Mouse (Mus musculus) hindbrain, embryonic 15.5 days (tissue): ENCODE measurements around the gene Kyat3. TPM values are rescaled to one million over a fixed set of nuclear protein-coding genes. Genes with fewer than 3 reads are reported as not detected.
"Not testable (repeated sequence)": the region's sequence is repeated elsewhere in the genome, so short reads cannot be mapped to it uniquely, and the experiment has no call there.

Source experiments
- ATAC-seq: fragments of 200-750 bp; cut with Nextera tagmentation; 2 replicates; pipeline ENCODE4 v1.8.0; 2017; ENCODE audit warnings: low read depth, moderate number of reproducible peaks, moderate TSS enrichment; ENCODE audit not compliant: low FRiP score
- H3K27ac ChIP-seq: fragments of 300-500 bp; sonication (generic); replicated peaks from 2 replicates; pipeline ENCODE4 v1.5.1; 2015; ENCODE audit warnings: mild to moderate bottlenecking, inconsistent platforms
- H3K27me3 ChIP-seq: fragments of 300-500 bp; sonication (generic); 2 replicates; pipeline ENCODE4 v1.6.1; 2015; ENCODE audit warnings: control low read depth, inconsistent platforms
- H3K36me3 ChIP-seq: fragments of 300-500 bp; sonication (generic); 2 replicates; pipeline ENCODE4 v1.6.1; 2015; ENCODE audit warnings: control low read depth, inconsistent platforms
- H3K4me1 ChIP-seq: fragments of 300-500 bp; sonication (generic); replicated peaks from 2 replicates; pipeline ENCODE4 v1.6.1; 2015; ENCODE audit warnings: control low read depth, inconsistent platforms
- H3K4me2 ChIP-seq: fragments of 300-500 bp; sonication (generic); 2 replicates; pipeline ENCODE4 v1.6.1; 2015; ENCODE audit warnings: moderate library complexity, mild to moderate bottlenecking, inconsistent platforms
- H3K4me3 ChIP-seq: fragments of 300-500 bp; sonication (generic); 2 replicates; pipeline ENCODE4 v1.5.1; 2015; ENCODE audit warnings: mild to moderate bottlenecking, inconsistent platforms
- H3K9ac ChIP-seq: fragments of 300-500 bp; sonication (generic); 2 replicates; pipeline ENCODE4 v1.6.1; 2015; ENCODE audit warnings: inconsistent platforms
- H3K9me3 ChIP-seq: fragments of 300-500 bp; sonication (generic); 2 replicates; pipeline ENCODE4 v1.6.1; 2016; ENCODE audit warnings: control low read depth, inconsistent platforms
- WGBS: fragments of 180-500 bp; shearing (Covaris S2); methylation state at CpG from one replicate; pipeline ENCODE4 v1.1.7; 2015; 5-methylcytosine and 5-hydroxymethylcytosine counted together
- polyA plus RNA-seq: library from polyadenylated mRNA; unstranded; fragments of >200 nt; fragmentation: Nextera tagmentation; extraction: Ambion mirVana; gene quantifications from 2 replicates; pipeline ENCODE4 v1.2.1, GENCODE M21; 2015

Kyat3 gene
- polyA plus RNA-seq, 1 experiment from 2014 or later: 5.4 TPM

DNA sequence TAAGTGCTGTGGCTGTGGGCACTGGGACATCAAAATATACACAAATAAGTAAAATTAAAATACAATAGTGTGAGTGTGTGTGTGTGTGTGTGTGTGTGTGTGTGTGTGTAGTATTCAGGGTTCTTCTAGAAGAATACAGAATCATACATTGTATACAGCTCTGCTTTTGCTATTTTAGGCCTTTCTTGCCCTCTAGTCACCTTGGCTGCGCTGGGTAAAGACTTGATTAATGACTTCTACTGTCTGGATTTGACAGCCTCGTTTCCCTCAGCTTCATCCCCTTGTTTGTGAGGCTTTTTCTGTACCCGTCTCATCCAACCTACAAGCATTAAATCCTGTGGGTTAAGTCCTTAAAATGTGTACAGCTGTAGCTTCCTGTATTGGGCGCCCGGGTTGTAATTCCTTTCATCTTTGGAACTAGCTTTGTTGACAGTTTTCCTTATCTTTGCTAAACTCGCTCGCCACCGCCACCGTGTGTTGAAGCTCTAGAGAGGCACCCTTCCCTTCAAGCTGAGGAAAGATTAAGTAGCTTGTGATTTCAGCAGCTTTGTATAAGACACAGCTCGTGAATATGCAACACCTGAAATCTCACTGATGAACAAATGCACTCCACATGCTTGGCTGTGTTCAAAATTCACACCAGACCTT lies 9.6 kb downstream of the Kyat3 start:
- no peak overlapping the region for H3K4me2 ChIP-seq

DNA sequence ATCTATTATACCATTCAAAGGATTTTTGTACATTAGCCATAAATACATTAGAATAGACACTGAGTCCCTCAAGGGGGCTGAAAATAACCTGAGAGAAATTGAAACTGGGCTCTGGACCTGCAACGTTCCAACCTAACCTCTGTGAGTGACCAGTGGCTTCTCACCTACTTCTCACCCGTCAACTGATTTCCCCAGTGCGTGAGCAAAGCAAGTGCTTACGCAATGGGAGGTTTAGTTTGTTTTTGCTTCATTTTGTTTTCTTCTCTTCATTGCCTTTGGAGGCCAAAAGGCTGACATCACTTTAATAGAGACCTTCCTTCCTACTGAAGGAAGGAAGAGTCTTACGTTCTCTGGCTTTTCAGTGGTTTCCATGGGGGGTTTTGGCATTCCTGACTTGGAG lies 10.5 kb downstream of the Kyat3 start:
- no peak for ATAC-seq
- no peaks in the 10 kb centered on the region for H3K9me3 ChIP-seq
- 95% methylated on average over 5 of the region's 5 CpGs for whole genome bisulfite sequencing
- H3K4me2 ChIP-seq: no peak overlapping the region
- no peaks in the 10 kb centered on the region for H3K27me3 ChIP-seq
- peaks cover 6% of the 10 kb centered on the region for H3K4me1 ChIP-seq
- H3K36me3 ChIP-seq: no peaks in the 10 kb centered on the region
- no peak overlapping the region for H3K9ac ChIP-seq
- no peak overlapping the region for H3K4me3 ChIP-seq
- H3K27ac ChIP-seq: no peak overlapping the region

More for the DNA sequence above, 9.6 kb downstream of the Kyat3 start:
- no peaks in the 10 kb centered on the region for H3K36me3 ChIP-seq
- 27% methylated on average over 10 of the region's 10 CpGs for WGBS
- H3K4me1 ChIP-seq: peaks cover 6% of the 10 kb centered on the region
- no peaks in the 10 kb centered on the region for H3K27me3 ChIP-seq
- no peak overlapping the region for H3K9ac ChIP-seq
- no peak overlapping the region for H3K4me3 ChIP-seq
- peak overlapping the region; percentile 48; the same call in 1 of the 2 replicates for H3K27ac ChIP-seq
- H3K9me3 ChIP-seq: no peaks in the 10 kb centered on the region
- no peak for ATAC-seq

DNA sequence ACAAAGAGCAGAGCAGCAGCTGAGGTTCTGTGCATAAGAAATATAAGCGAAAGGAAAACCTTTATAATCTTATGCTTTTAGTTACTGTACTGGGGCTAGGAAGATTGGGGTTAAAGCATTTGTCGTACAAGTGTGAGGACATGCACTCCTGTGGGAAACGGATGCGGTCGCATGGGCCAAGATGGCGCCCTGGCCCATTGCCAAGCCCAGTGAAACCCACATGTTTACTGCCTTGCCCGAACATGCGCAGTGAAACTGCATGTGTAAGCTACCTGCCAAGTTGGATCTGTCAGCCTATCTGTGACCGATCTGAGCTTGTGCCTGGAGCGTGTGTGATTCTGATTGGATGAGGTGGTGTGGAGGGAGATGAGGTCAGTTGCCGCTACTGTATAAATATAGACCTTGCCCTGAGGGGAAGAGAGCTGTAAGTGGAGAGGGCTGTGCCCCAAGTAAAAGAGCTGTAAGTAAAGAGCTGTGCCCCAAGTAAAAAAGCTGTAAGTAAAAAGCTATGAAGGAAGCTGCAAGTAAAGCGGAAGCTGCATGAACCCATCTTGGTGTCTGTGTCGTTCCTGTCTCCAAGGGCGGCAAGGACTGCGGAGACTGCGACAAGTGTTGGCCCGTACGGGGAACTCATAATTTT lies 11.7 kb downstream of the Kyat3 start:
- ATAC-seq, H3K36me3 ChIP-seq, H3K9me3 ChIP-seq, H3K4me2 ChIP-seq, H3K27me3 ChIP-seq, H3K9ac ChIP-seq, H3K4me1 ChIP-seq, H3K27ac ChIP-seq, H3K4me3 ChIP-seq: not testable (repeated sequence)
- WGBS: 95% methylated on average over 18 of the region's 18 CpGs

DNA sequence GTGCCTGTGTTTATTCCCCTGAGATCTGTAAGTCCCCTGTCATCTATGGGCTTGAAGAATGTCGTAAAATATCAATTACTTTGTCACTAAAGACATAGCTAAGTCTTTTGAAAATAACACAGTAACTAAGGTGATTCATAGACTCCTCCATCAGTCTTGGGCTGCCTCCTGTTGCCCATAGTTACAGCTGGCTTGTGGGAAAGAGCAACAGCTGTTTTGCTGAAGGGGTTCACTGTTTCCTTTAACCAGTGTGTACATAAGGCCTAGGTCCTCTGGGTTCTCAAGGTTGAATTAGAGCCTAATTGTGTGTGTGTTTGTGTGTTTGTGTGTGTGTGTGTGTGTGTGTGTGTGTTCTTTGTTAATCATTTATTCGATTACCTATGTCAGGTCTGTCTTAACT lies 24.6 kb downstream of the Kyat3 start:
- 77% methylated on average over 2 of the region's 2 CpGs for WGBS
- no peaks in the 10 kb centered on the region for H3K36me3 ChIP-seq
- ATAC-seq: 0 out of 2 replicates have a peak, but pooled peaks have one; percentile 34
- no peaks in the 10 kb centered on the region for H3K9me3 ChIP-seq
- H3K27me3 ChIP-seq: no peaks in the 10 kb centered on the region
- no peaks in the 10 kb centered on the region for H3K4me1 ChIP-seq
- no peak overlapping the region for H3K27ac ChIP-seq
- H3K4me2 ChIP-seq: no peak overlapping the region
- no peak overlapping the region for H3K9ac ChIP-seq
- no peak overlapping the region for H3K4me3 ChIP-seq

DNA sequence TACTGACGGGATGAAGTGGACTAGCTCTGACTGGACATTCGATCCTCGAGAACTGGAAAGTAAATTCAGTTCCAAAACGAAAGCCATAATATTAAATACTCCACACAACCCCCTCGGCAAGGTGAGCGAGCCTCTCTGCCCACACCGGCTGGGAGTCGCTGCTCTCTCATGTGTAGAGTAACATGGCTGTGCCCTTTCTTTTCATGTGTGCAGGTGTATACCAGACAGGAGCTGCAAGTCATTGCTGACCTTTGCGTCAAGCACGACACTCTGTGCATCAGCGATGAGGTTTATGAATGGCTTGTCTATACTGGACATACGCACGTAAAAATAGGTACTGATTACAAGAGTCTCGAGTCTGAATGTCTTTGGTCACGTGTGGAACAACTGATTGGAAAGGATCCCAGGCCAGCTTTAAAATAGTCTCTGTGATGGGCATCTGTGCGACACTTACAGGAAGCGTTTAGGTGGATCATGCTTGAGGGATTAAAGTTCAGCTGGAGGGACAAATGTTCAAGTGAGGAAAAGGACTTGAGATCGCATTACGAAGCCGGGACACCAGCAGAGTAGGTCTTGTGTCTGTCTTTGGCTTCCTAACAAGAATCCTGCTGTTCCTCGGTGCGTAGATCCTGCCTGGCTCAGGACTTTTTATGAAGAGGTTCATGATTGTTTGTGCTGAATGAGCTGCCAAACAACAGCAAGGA lies 25.3 kb downstream of the Kyat3 start:
- Histone ChIP-seq H3K36me3 (no peaks in the 10 kb centered on the region), H3K4me2 (no peak overlapping the region), H3K9ac (no peak overlapping the region), H3K4me3 (no peak overlapping the region), H3K27ac (no peak overlapping the region), H3K9me3 (no peaks in the 10 kb centered on the region), H3K4me1 (no peaks in the 10 kb centered on the region), H3K27me3 (no peaks in the 10 kb centered on the region)
- 88% methylated on average over 22 of the region's 22 CpGs for WGBS
- no peak for ATAC-seq

DNA sequence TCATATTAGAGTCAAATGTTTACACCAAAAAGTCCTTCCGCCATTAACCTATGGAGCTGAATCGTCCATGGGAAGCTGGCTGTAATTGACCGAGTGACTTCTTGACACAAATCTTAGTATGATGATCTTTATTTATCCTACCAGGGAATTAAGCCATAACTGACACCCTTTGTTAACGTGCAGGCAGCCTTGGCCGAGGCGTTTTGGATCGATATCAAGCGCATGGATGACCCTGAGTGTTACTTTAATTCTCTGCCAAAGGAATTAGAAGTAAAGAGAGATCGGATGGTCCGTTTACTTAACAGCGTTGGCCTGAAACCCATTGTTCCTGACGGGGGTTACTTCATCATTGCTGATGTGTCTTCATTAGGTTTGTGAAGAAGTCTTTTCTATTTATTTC lies 33.4 kb downstream of the Kyat3 start:
- WGBS: 75% methylated on average over 12 of the region's 12 CpGs

DNA sequence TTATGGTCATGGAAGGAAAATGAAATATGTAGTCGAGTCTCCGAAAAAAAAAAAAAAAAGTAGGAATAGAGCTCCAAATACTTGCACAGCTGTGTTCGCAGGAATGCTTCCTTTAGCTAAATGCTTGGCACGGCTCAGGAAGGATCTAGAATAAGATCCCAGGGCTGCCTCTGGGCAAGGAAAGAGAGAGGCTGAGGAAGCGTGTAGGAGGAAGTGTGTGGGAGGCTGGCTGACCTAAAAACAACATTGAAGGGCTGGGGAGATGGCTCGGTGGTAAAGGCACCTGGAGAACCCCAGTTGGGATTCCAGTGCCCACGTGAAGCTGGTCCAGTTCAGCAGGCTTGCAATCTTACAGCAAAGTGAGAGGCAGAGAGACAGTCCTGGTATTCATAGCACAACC lies 40.0 kb downstream of the Kyat3 start:
- Histone ChIP-seq H3K27ac (no peak overlapping the region), H3K4me3 (no peak overlapping the region), H3K9ac (no peak overlapping the region), H3K4me2 (no peak overlapping the region), H3K9me3 (no peaks in the 10 kb centered on the region), H3K4me1 (no peaks in the 10 kb centered on the region), H3K36me3 (no peaks in the 10 kb centered on the region), H3K27me3 (no peaks in the 10 kb centered on the region)
- ATAC-seq: no peak
- WGBS: 88% methylated on average over 7 of the region's 7 CpGs

More for the DNA sequence above, 33.4 kb downstream of the Kyat3 start:
- no peak overlapping the region for H3K4me2 ChIP-seq
- H3K4me3 ChIP-seq: no peak overlapping the region
- H3K36me3 ChIP-seq: no peaks in the 10 kb centered on the region
- ATAC-seq: no peak
- no peak overlapping the region for H3K9ac ChIP-seq
- no peak overlapping the region for H3K27ac ChIP-seq
- no peaks in the 10 kb centered on the region for H3K27me3 ChIP-seq
- H3K4me1 ChIP-seq: no peaks in the 10 kb centered on the region
- no peaks in the 10 kb centered on the region for H3K9me3 ChIP-seq

DNA sequence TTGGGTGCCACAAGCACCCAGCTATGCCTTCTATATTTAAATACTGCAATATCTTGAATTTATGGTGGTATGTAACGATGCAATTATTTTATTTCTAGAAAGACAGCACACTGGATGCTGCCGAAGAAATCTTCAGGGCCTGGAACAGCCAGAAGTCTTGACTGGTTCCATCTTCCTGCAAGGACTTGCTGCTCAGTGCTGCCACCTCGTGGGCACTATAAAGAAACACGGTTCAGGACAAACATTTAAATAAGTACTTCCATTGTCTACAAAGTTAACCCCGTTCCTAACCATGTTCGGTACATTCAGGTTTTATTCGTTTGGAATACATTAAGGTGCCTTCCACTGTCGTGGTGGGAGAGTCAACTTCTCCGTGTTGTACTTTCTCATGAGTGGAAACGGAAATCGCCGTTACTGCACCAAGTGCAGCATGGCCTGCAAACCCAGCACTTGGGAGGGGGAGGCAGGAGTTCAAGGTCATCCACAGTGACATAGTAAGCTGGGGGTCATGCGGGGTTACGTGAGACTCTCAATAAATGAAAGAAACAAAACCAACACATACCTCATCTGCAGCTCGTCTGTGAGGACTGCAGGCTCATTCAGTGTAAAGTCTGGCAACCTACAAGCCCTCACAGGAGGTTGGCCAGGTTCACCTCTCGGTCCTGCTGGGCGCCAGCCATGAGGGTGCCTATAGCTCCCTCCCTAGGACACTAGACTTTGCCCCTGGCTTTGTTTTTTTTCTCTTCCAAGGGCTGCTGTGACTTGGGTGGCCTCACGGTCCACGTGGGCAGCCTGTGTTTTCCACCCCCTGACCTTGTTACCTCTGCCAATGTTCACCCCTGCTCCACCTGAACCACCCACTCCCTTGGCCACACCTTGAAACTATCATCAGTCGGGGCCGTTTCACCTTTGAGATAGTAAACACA lies 43.4 kb downstream of the Kyat3 start:
- Histone ChIP-seq H3K9me3 (no peaks in the 10 kb centered on the region), H3K4me2 (no peak overlapping the region), H3K4me3 (no peak overlapping the region), H3K9ac (no peak overlapping the region), H3K4me1 (no peaks in the 10 kb centered on the region), H3K27ac (no peak overlapping the region), H3K36me3 (no peaks in the 10 kb centered on the region), H3K27me3 (no peaks in the 10 kb centered on the region)
- peak; percentile 38; the same call in 1 of the 2 replicates for ATAC-seq
- WGBS: 64% methylated on average over 21 of the region's 21 CpGs

DNA sequence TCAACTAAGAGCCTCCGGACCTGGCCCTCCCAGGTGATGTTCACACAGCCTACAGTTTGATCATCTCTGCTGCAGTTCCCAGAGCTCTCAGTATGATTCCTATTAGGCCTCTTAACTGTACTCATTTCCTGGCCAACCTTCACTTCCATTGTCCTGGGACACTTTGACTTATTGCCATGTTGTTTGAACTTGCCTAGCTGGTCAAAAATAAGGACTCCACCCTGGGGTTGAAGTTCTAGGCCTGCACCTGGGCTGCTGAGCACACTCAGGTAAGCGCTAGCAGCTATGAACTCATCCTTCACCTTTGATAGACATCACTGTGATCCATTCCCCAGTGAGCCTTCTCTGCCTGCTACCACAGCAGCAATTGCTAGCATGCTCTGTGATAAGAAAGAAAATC lies 44.2 kb downstream of the Kyat3 start:
- Histone ChIP-seq H3K27me3 (no peaks in the 10 kb centered on the region), H3K4me2 (no peak overlapping the region), H3K4me1 (no peaks in the 10 kb centered on the region), H3K4me3 (no peak overlapping the region), H3K9me3 (no peaks in the 10 kb centered on the region), H3K36me3 (no peaks in the 10 kb centered on the region), H3K27ac (no peak overlapping the region), H3K9ac (no peak overlapping the region)
- WGBS: 96% methylated on average over 2 of the region's 2 CpGs
- ATAC-seq: no peak

DNA sequence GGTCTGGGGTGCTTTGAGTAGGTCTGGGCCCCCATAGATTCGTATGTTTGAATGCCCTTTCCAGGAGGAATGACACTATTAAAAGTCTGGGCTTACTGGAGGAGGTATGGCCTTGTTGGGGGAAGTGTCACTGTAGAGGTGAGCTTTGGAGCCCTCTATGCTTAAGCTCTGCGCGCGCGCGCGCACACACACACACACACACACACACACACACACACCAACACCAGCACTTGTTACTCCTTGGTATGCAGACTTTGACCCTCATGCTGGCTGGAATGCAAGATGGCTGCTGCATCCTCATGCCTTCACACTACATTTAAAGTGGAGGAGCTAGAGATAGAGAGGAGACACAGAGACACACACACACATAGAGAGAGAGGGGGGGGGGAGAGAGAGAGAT lies 46.8 kb downstream of the Kyat3 start:
- no peaks in the 10 kb centered on the region for H3K36me3 ChIP-seq
- 98% methylated on average over 7 of the region's 7 CpGs for WGBS
- no peaks in the 10 kb centered on the region for H3K9me3 ChIP-seq
- no peaks in the 10 kb centered on the region for H3K27me3 ChIP-seq
- H3K4me2 ChIP-seq: no peak overlapping the region
- no peak for ATAC-seq
- H3K9ac ChIP-seq: no peak overlapping the region
- H3K4me3 ChIP-seq: no peak overlapping the region
- no peak overlapping the region for H3K27ac ChIP-seq
- H3K4me1 ChIP-seq: no peaks in the 10 kb centered on the region

DNA sequence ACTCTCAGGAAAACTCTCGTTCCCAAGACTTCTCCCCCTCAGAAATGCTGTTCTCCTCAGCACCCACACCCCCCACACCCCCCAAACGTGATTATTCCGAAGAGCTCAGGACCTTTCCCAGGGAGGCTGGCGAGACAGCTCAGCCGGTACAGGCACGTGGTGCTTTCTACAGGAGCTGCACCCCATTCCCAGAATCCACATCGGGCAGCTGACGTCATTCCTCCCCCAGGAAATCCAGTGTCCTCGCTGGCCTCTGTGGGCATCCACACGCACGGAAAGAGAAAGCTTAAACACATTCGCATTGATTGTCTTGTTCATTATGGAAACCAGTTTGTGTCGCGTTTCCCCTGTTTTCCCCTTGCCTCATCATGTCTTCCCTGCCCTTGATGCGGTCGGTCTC lies 48.3 kb downstream of the Kyat3 start:
- Histone ChIP-seq H3K36me3 (no peaks in the 10 kb centered on the region), H3K9me3 (no peaks in the 10 kb centered on the region), H3K4me1 (no peaks in the 10 kb centered on the region), H3K4me3 (no peak overlapping the region), H3K4me2 (no peak overlapping the region), H3K9ac (no peak overlapping the region), H3K27me3 (no peaks in the 10 kb centered on the region), H3K27ac (no peak overlapping the region)
- WGBS: 85% methylated on average over 16 of the region's 16 CpGs
- no peak for ATAC-seq
